Mouse (Mus musculus): ENCODE measurements around the gene Rasgrp1. TPM values are rescaled to one million over a fixed set of nuclear protein-coding genes. Genes with fewer than 3 reads are reported as not detected.

Gene Rasgrp1
- polyA plus RNA-seq, 1 experiment from 2014 or later: 1.3 TPM

DNA sequence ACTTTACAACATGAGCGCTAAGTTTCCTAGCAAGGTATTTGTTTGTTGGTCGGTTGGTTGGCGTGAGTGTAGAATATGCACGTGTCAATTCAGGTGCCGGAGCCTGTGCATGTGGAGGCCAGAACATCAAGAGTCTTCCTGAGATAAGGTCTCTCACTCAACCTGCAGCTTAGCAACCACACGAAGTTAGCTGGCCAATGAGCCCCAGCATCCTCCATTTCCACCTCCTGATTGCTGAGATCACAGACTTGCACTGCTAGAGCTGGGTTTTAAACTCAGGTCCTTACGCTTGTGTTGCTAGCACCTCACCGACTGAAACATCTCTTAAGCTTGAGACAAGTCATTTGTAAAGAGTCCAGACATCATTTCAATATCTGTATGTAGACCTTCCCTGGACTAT, 20.4 kb downstream of the Rasgrp1 start:
- H3K27me3 ChIP-seq: no peaks in the 10 kb centered on the region
- no peak overlapping the region for H3K27ac ChIP-seq
- no peak overlapping the region for H3K4me2 ChIP-seq
- H3K36me3 ChIP-seq: no peaks in the 10 kb centered on the region
- no peak for ATAC-seq (ENCODE audit: insufficient number of reproducible peaks, low FRiP score, low TSS enrichment, low read depth)
- H3K9ac ChIP-seq: no peak overlapping the region
- 90% methylated on average over 8 of the region's 8 CpGs for whole genome bisulfite sequencing
- H3K4me1 ChIP-seq: no peaks in the 10 kb centered on the region
- no peaks in the 10 kb centered on the region for H3K9me3 ChIP-seq
- no peak overlapping the region for H3K4me3 ChIP-seq

DNA sequence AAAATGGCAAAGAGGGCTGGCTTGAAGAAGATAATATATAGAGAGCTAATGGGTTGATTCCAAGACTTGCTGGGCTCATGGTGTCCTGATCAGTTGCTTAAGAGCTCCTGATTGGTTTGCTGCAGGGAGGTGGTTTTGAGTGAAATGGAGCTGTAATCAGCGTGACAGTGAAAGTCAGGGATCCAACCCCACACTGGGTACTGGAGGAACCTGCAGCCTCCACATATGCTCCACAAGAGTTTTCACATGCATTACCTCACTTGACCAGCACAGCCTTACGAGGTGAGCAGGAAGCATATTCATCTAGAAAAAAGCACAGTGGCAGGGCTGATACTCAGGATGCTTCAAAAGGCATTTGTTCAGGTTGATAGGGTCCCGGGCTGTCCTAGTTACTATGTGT, 21.6 kb downstream of the Rasgrp1 start:
- ATAC-seq (ENCODE audit: insufficient number of reproducible peaks, low FRiP score, low TSS enrichment, low read depth): no peak
- H3K27ac ChIP-seq: no peak overlapping the region
- H3K27me3 ChIP-seq: no peaks in the 10 kb centered on the region
- no peak overlapping the region for H3K9ac ChIP-seq
- no peaks in the 10 kb centered on the region for H3K36me3 ChIP-seq
- 74% methylated on average over 3 of the region's 3 CpGs for WGBS
- no peak overlapping the region for H3K4me2 ChIP-seq
- H3K4me1 ChIP-seq: no peaks in the 10 kb centered on the region
- no peak overlapping the region for H3K4me3 ChIP-seq
- no peaks in the 10 kb centered on the region for H3K9me3 ChIP-seq

DNA sequence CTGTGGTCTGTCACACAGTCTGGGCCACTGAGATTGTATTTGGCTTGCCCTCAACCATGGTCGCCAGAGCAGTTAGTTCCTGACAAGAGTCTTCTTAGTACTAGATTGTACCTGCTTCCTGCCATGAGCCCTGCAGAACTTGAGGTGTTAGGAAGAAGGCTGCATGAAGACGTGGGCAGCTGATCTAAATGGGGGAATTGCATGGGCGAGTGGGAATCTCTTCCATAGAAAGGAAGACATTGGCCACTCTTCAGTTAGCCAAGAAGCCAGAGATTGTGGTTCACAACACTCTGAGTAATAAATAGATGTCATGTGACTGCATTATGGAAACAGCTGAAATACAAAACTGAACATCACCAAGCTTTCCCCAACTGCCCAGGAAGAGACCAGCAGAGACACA, 23.8 kb downstream of the Rasgrp1 start:
- H3K27ac ChIP-seq: no peak overlapping the region
- no peaks in the 10 kb centered on the region for H3K4me1 ChIP-seq
- no peak overlapping the region for H3K4me3 ChIP-seq
- WGBS: 80% methylated on average over 3 of the region's 3 CpGs
- H3K9me3 ChIP-seq: no peaks in the 10 kb centered on the region
- no peaks in the 10 kb centered on the region for H3K27me3 ChIP-seq
- no peak overlapping the region for H3K4me2 ChIP-seq
- H3K36me3 ChIP-seq: no peaks in the 10 kb centered on the region
- no peak for ATAC-seq (ENCODE audit: insufficient number of reproducible peaks, low FRiP score, low TSS enrichment, low read depth)
- no peak overlapping the region for H3K9ac ChIP-seq

DNA sequence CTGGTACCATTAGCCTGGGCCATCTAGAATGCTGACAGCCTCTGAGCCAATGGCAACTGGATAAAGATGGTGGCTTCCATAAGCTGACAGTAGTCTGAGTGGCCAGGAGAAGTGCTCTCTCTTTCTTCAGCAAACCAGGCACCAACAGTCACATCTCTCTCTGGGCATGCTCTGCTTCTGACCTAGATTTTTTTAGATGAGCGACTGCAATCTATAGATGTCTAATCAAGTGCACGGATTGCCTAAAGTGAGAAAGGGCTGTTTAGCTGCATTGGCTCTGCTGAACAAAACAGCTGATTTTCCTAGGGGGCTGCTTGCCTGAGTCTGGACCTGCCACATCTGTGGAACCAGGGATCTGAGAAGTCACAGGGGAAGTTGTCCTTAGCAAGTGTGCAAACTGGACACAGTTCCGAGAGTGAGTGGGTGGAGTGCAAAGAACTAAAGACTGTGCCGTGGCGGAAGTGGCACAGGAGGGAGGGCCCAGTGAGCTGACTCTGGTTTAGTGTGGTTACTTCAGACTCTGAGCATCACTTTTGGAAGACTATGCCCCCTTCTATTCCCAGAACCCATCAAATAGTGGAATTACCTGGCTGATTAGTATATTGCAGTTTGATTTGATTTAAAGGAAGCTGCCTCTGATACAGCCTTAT, 29.1 kb downstream of the Rasgrp1 start:
- no peak overlapping the region for H3K4me3 ChIP-seq
- H3K36me3 ChIP-seq: no peaks in the 10 kb centered on the region
- H3K9ac ChIP-seq: no peak overlapping the region
- no peak overlapping the region for H3K4me2 ChIP-seq
- H3K27ac ChIP-seq: no peak overlapping the region
- no peaks in the 10 kb centered on the region for H3K4me1 ChIP-seq
- 88% methylated on average over 5 of the region's 5 CpGs for WGBS
- no peaks in the 10 kb centered on the region for H3K27me3 ChIP-seq
- no peaks in the 10 kb centered on the region for H3K9me3 ChIP-seq
- ATAC-seq (ENCODE audit: insufficient number of reproducible peaks, low FRiP score, low TSS enrichment, low read depth): no peak

DNA sequence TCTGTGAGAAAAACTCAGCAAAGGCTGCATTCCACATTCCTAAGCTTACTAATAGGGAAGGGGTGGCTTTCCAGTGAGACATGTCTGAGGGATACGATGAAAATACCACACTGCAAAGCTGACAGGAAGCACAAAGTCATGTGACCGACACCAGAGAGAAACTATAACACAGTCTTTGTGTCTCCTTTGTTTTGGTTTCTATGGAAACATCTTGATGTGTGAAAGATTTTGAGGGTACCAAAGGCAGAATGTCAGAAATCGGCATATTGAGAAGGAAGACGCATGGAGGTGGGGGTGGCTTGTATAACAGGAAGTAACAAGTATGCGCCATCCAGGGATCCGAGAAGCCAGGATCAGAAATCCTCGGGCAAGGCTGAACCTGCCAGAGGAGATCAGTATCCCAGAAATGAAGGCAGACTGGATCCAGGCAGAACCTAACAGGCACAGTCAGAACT, 30.3 kb downstream of the Rasgrp1 start:
- no peak for ATAC-seq (ENCODE audit: insufficient number of reproducible peaks, low FRiP score, low TSS enrichment, low read depth)
- Histone ChIP-seq H3K9ac (no peak overlapping the region), H3K27me3 (no peaks in the 10 kb centered on the region), H3K4me1 (no peaks in the 10 kb centered on the region), H3K36me3 (no peaks in the 10 kb centered on the region), H3K4me3 (no peak overlapping the region), H3K9me3 (no peaks in the 10 kb centered on the region), H3K4me2 (no peak overlapping the region), H3K27ac (peak overlapping the region; percentile 3; the same call in 1 of the 2 replicates)
- 57% methylated on average over 7 of the region's 7 CpGs for WGBS

DNA sequence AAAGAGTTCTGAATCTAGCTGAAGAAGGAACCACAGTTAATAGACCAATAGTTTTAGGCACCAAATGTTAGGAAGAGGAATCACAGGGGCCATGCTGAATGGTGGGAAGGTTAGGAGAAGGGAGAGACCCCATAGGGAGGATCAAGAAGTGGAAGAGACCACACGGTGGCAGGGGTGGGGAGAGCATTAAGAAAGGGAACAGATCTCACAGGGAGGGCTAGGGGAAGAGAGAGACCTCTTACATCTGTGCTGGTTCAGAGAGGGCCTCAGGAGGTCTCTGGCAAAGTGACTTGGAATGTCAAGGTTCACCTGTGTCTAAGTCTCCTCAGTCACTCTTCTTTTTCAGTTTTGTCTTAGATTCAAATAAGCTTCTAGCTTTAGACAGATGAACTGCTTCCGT, 30.8 kb downstream of the Rasgrp1 start:
- Histone ChIP-seq H3K4me2 (no peak overlapping the region), H3K4me1 (no peaks in the 10 kb centered on the region), H3K9me3 (no peaks in the 10 kb centered on the region), H3K27me3 (no peaks in the 10 kb centered on the region), H3K9ac (no peak overlapping the region), H3K27ac (peak overlapping the region; percentile 3; the same call in 1 of the 2 replicates), H3K36me3 (no peaks in the 10 kb centered on the region), H3K4me3 (no peak overlapping the region)
- no peak for ATAC-seq (ENCODE audit: insufficient number of reproducible peaks, low FRiP score, low TSS enrichment, low read depth)
- 50% methylated on average over 2 of the region's 2 CpGs for WGBS

DNA sequence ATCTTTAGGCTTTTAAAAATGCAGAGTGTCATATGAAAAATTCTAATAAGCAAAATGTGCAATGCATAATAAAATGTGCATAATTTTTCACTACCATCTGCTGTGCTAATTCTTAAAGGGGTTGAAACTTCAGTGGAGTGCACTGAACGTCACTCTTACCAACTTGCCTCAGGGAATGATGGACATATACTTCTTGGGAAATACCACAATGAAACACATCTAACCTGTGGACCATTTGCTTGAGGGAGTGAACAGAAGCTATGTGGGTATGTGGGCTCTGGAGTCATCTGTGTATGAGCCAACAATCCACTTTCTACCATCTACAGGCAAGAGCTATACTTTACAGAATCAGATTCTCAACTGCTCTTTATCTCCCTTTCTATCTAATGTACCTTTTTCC, 31.5 kb downstream of the Rasgrp1 start:
- no peaks in the 10 kb centered on the region for H3K36me3 ChIP-seq
- no peak overlapping the region for H3K9ac ChIP-seq
- H3K27me3 ChIP-seq: no peaks in the 10 kb centered on the region
- no peaks in the 10 kb centered on the region for H3K9me3 ChIP-seq
- no peak overlapping the region for H3K4me3 ChIP-seq
- no peaks in the 10 kb centered on the region for H3K4me1 ChIP-seq
- 57% methylated on average over 1 of the region's 1 CpGs for WGBS
- H3K27ac ChIP-seq: no peak overlapping the region
- no peak for ATAC-seq (ENCODE audit: insufficient number of reproducible peaks, low FRiP score, low TSS enrichment, low read depth)
- no peak overlapping the region for H3K4me2 ChIP-seq

DNA sequence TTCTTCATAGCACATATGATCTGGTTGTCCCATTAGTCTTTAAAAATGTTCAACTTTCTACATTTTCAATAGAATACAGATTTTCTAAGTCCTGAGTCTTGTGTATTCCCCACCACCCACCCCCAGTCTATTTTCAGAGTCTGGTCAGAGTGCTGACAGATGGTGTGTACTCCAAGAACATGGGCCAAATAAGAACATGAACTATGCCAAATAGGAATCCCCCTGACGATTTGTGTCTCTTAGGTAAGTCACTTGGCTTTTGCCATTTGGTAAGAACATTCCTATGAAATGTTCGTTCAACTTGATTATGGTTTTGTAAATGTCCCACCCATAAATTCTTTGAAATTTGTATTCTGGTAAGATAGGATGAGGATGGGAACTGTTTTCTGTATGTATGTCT, 33.8 kb downstream of the Rasgrp1 start:
- 81% methylated on average over 2 of the region's 2 CpGs for WGBS
- Histone ChIP-seq H3K4me1 (no peaks in the 10 kb centered on the region), H3K27ac (no peak overlapping the region), H3K9me3 (no peaks in the 10 kb centered on the region), H3K4me3 (no peak overlapping the region), H3K27me3 (no peaks in the 10 kb centered on the region), H3K9ac (no peak overlapping the region), H3K36me3 (no peaks in the 10 kb centered on the region), H3K4me2 (no peak overlapping the region)
- no peak for ATAC-seq (ENCODE audit: insufficient number of reproducible peaks, low FRiP score, low TSS enrichment, low read depth)

DNA sequence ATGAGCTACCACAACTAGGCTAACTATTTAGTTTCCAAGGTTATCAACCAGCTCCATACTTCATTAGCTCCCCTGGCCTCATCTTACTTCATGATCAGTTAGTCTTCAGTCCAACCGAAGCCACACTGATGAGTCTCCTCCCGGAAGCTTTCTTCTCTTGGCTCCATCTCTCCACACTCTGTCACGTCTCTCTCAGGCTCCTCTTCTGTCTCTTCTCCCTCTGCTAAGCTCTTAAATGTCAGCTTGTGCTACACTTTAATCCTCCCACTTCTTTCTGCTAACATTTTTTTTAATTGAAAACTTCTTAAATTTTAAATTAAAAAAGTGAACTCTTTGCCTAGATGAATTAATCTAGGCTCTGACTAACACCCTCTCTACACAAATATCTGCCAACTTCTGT, 34.8 kb downstream of the Rasgrp1 start:
- no peaks in the 10 kb centered on the region for H3K36me3 ChIP-seq
- ATAC-seq (ENCODE audit: insufficient number of reproducible peaks, low FRiP score, low TSS enrichment, low read depth): no peak
- WGBS: 90% methylated on average over 3 of the region's 3 CpGs

DNA sequence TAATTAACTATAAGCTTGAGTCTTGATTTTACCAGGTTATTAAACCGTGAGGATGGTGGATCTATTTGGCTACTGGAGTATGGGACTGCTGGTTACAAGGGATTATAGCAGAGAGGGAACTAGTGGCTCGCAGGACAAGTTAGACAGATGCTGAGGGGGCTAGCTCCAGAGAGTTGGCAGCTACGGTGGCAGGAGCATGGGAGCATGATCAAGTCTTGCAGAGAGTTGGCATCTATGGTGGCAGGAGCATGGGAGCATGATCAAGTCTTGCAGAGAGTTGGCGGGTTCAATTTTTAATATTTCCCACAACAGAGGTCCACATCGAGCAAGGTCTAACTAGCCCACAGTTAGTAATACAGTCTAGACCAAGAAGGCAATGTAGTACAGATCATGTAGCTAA, 37.9 kb downstream of the Rasgrp1 start:
- H3K9me3 ChIP-seq: no peaks in the 10 kb centered on the region
- H3K27ac ChIP-seq: no peak overlapping the region
- ATAC-seq (ENCODE audit: insufficient number of reproducible peaks, low FRiP score, low TSS enrichment, low read depth): no peak
- H3K4me2 ChIP-seq: no peak overlapping the region
- no peak overlapping the region for H3K9ac ChIP-seq
- H3K4me3 ChIP-seq: no peak overlapping the region
- no peaks in the 10 kb centered on the region for H3K36me3 ChIP-seq
- no peaks in the 10 kb centered on the region for H3K27me3 ChIP-seq
- 90% methylated on average over 5 of the region's 5 CpGs for WGBS
- no peaks in the 10 kb centered on the region for H3K4me1 ChIP-seq

More for the DNA sequence above, 34.8 kb downstream of the Rasgrp1 start:
- no peaks in the 10 kb centered on the region for H3K27me3 ChIP-seq
- no peaks in the 10 kb centered on the region for H3K4me1 ChIP-seq
- H3K27ac ChIP-seq: no peak overlapping the region
- no peaks in the 10 kb centered on the region for H3K9me3 ChIP-seq
- no peak overlapping the region for H3K4me2 ChIP-seq
- no peak overlapping the region for H3K9ac ChIP-seq
- no peak overlapping the region for H3K4me3 ChIP-seq

DNA sequence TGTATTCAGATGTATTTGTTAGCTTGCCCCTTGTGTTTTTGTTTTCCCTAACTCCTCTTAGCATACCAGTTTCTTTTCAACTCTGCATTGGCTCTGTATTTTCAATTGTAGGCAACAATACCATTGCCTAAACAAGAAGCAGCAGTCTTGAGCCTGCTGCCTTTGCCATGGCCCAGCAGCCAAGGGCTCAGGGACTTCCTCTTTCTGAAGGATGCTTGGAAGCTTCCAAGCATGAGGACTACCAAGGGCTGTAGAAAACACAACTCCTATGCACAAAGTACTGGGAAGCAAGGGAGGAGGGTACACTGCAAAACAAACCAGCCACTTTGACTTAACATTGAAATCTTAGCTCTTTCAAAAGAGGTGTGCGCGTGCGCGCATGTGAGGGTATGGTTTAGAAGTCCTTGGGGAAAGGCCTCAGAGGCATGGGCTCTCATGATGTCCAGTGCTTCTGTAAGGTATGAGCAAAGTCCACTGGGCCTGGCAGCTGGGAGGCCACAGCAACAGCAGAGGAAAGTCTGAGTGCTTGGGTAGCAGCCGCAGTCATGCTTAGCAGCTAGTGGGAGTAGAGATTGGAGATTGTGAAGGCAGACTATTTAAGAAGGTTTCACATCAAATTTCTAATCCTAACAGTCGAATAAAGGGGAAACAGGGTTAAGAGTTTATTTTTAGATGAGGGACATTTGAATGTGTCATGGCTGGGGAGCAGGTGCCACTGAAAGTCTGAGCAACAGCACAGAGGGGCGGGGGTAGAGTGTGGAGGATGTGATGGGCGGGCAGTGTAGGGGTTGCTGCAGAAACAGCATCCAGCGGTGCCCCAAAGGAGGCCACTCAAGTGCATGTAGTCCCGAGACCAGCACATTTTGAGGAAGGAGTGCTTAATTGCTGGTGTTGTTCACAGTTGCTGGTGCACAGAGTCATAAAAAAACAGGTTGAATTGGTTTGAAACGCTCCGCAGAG, 39.1 kb downstream of the Rasgrp1 start:
- Histone ChIP-seq H3K36me3 (no peaks in the 10 kb centered on the region), H3K4me3 (no peak overlapping the region), H3K27ac (no peak overlapping the region), H3K4me2 (no peak overlapping the region), H3K9ac (no peak overlapping the region), H3K27me3 (no peaks in the 10 kb centered on the region), H3K9me3 (no peaks in the 10 kb centered on the region), H3K4me1 (no peaks in the 10 kb centered on the region)
- 80% methylated on average over 12 of the region's 12 CpGs for WGBS
- no peak for ATAC-seq (ENCODE audit: insufficient number of reproducible peaks, low FRiP score, low TSS enrichment, low read depth)
